Mouse (Mus musculus) cortical plate, adult 2 months (tissue): ENCODE results near the gene Tpbpa.
"Not testable (repeated sequence)": the region's sequence is repeated elsewhere in the genome, so short reads cannot be mapped to it uniquely, and the experiment has no call there.

Experiments
- CTCF ChIP-seq: fragments of 200-500 bp; IDR thresholded peaks from 2 replicates; pipeline ENCODE4 v1.5.1; 2011; ENCODE audit warnings: mild to moderate bottlenecking, control low read depth, low read length; ENCODE audit not compliant: insufficient read depth; ENCODE audit errors: extremely low read depth
- POLR2A ChIP-seq: fragments of 200-500 bp; IDR thresholded peaks from 2 replicates; pipeline ENCODE4 v1.6.1; 2011; ENCODE audit warnings: mild to moderate bottlenecking, low read length, control low read depth; ENCODE audit not compliant: insufficient read depth; ENCODE audit errors: extremely low read depth

GRCm38 (mm10) chr13:60896794-60897193 is 45.0 kb downstream of the Tpbpa start, which contains the start of gene Gm49392:
- TF ChIP-seq POLR2A, CTCF: not testable (repeated sequence)
